Mouse (Mus musculus): ENCODE measurements at regions not wholly inside any gene's neighbourhood (a gene's known extent, or its start where the extent isn't known, plus 50 kb on each side); places are given as distances from the start of the nearest gene placed in this dataset.

GRCm38 (mm10) chr4:7596116-7596515 is 642.7 kb downstream of the Car8 start:
- no peak for DNase-seq

GRCm38 (mm10) chr4:7583851-7584250 is 655.0 kb downstream of the Car8 start:
- DNase-seq: no peak

GRCm38 (mm10) chr4:7581931-7582330 is 656.9 kb downstream of the Car8 start:
- DNase-seq: no peak

GRCm38 (mm10) chr4:7581220-7581916 is 657.5 kb downstream of the Car8 start:
- no peak for DNase-seq

- no peak for DNase-seq
These were observed 658.2 kb downstream of the Car8 start for GRCm38 (mm10) chr4:7580554-7581219.

- DNase-seq: no peak
These were observed 664.8 kb downstream of the Car8 start for GRCm38 (mm10) chr4:7574011-7574410.

GRCm38 (mm10) chr4:7567687-7568393 is 671.0 kb downstream of the Car8 start:
- no peak for DNase-seq

- no peak for DNase-seq
These were observed 678.7 kb downstream of the Car8 start for GRCm38 (mm10) chr4:7559867-7560832.

GRCm38 (mm10) chr4:7558721-7559120 is 680.1 kb downstream of the Car8 start:
- DNase-seq: no peak

- DNase-seq: no peak
These were observed 704.5 kb downstream of the Car8 start for GRCm38 (mm10) chr4:7534301-7534700.

GRCm38 (mm10) chr4:7527718-7528117 is 711.1 kb downstream of the Car8 start:
- no peak for DNase-seq

- DNase-seq: no peak
These were observed 725.8 kb downstream of the Car8 start for GRCm38 (mm10) chr4:7513081-7513480.

- DNase-seq: no peak
These were observed 753.3 kb downstream of the Car8 start for GRCm38 (mm10) chr4:7485552-7485951.

GRCm38 (mm10) chr4:7455130-7455529 is 783.7 kb downstream of the Car8 start:
- DNase-seq: no peak

GRCm38 (mm10) chr4:7452678-7453077 is 786.2 kb downstream of the Car8 start:
- no peak for DNase-seq

- no peak for DNase-seq
These were observed 787.9 kb downstream of the Car8 start for GRCm38 (mm10) chr4:7450991-7451390.

GRCm38 (mm10) chr4:7429308-7429707 is 809.5 kb downstream of the Car8 start:
- no peak for DNase-seq

- DNase-seq: no peak
These were observed 814.8 kb downstream of the Car8 start for GRCm38 (mm10) chr4:7424081-7424480.

GRCm38 (mm10) chr4:7423204-7423603 is 815.6 kb downstream of the Car8 start:
- DNase-seq: no peak

- no peak for DNase-seq
These were observed 816.1 kb downstream of the Car8 start for GRCm38 (mm10) chr4:7422787-7423186.

GRCm38 (mm10) chr4:7414301-7414700 is 824.5 kb downstream of the Car8 start:
- no peak for DNase-seq

- DNase-seq: no peak
These were observed 846.1 kb downstream of the Car8 start for GRCm38 (mm10) chr4:7392696-7393095.

GRCm38 (mm10) chr4:7391596-7391995 is 847.2 kb downstream of the Car8 start:
- peak; percentile 8 to 35 for DNase-seq
